Mouse (Mus musculus) forebrain, postnatal 0 days (tissue): ENCODE data around the gene Gm49325. TPM values are rescaled to one million over a fixed set of nuclear protein-coding genes. Genes with fewer than 3 reads are reported as not detected.

Source experiments
- ATAC-seq: fragments of 200-750 bp; cut with Nextera tagmentation; 2 replicates; pipeline ENCODE4 v1.8.0; 2017; ENCODE audit warnings: mild to moderate bottlenecking, moderate library complexity
- DNase-seq: peaks from one replicate; pipeline ENCODE4 v3.0.0-alpha.2; 2015
- H3K27ac ChIP-seq: fragments of 300-500 bp; sonication (generic); 2 replicates; pipeline ENCODE4 v1.5.1; 2014; ENCODE audit warnings: low read depth, mild to moderate bottlenecking, antibody characterized with exemption, low read length, moderate library complexity, mixed read lengths
- H3K27me3 ChIP-seq: fragments of 300-500 bp; sonication (generic); 2 replicates; pipeline ENCODE4 v1.6.1; 2014; ENCODE audit warnings: mild to moderate bottlenecking, low read length, mixed read lengths; ENCODE audit not compliant: insufficient read depth
- H3K36me3 ChIP-seq: fragments of 300-500 bp; sonication (generic); 2 replicates; pipeline ENCODE4 v1.6.1; 2014; ENCODE audit warnings: mild to moderate bottlenecking, moderate library complexity; ENCODE audit not compliant: insufficient read depth
- H3K4me1 ChIP-seq: fragments of 300-500 bp; sonication (generic); 2 replicates; pipeline ENCODE4 v1.6.1; 2014; ENCODE audit warnings: antibody characterized with exemption; ENCODE audit not compliant: insufficient read depth
- H3K4me2 ChIP-seq: fragments of 300-500 bp; sonication (generic); 2 replicates; pipeline ENCODE4 v1.6.1; 2014; ENCODE audit warnings: low read depth, mild to moderate bottlenecking, moderate library complexity
- H3K4me3 ChIP-seq: fragments of 300-500 bp; sonication (generic); 2 replicates; pipeline ENCODE4 v1.5.1; 2014; ENCODE audit warnings: low read depth, low read length, mixed read lengths
- H3K9ac ChIP-seq: fragments of 300-500 bp; sonication (generic); 2 replicates; pipeline ENCODE4 v1.6.1; 2014; ENCODE audit warnings: mild to moderate bottlenecking
- H3K9me3 ChIP-seq: fragments of 300-500 bp; sonication (generic); 2 replicates; pipeline ENCODE4 v1.6.1; 2016; ENCODE audit warnings: low read length
- CTCF ChIP-seq: sonication (generic); IDR thresholded peaks from 2 replicates; pipeline ENCODE4 v1.5.1; 2016; ENCODE audit warnings: antibody characterized with exemption, control low read depth, low read depth
- WGBS: fragments of 180-500 bp; shearing (Covaris S2); extraction: QIAGEN DNeasy Blood & Tissue Kit; methylation state at CpG from one replicate; pipeline ENCODE4 v1.1.7; 2014; 5-methylcytosine and 5-hydroxymethylcytosine counted together
- polyA plus RNA-seq: library from polyadenylated mRNA; unstranded; fragments of >200 nt; fragmentation: Nextera tagmentation; extraction: Ambion mirVana; gene quantifications from 2 replicates; pipeline ENCODE4 v1.2.1, GENCODE M21; 2015
- total RNA-seq: library from RNA; depleted of rRNA; stranded (reverse); fragments of >200 nt; gene quantifications from 2 replicates; pipeline ENCODE4 v1.2.3, GENCODE M21; 2014

Gm49325 gene
- total and polyA plus RNA-seq, 2 experiments from 2014 or later, result 27.7 TPM; not detected in 1

DNA sequence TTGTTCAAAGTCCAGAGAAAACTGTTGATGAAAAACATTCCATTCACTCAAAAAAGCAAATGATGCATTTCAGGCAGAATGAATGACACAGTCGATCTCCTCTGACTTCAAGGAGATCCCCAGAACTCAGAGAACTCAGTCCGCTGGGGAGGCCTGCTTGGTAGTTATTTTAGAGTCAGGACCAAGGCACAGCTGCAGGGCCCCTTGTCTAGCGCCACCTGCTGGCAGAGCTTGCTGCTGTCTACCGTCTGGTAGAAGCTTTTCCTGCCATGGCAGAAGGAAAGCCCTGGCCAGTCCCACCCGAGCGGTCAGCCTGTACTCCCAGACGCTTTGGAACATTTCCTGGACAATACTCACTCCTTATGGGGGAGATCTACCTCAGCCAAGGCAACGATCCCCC is 39.3 kb upstream of the Gm49325 start:
- H3K27me3 ChIP-seq, result no peaks in the 10 kb centered on the region
- 30% methylated on average over 8 of the region's 8 CpGs for WGBS
- H3K4me1 ChIP-seq, result no peaks in the 10 kb centered on the region
- ATAC-seq (no peak), DNase-seq (peak; percentile 35)
- no peak overlapping the region for H3K27ac ChIP-seq
- H3K9me3 ChIP-seq, result no peaks in the 10 kb centered on the region
- H3K36me3 ChIP-seq, result no peaks in the 10 kb centered on the region
- H3K9ac ChIP-seq, result no peak overlapping the region
- TF ChIP-seq CTCF, result peak; percentile 72
- no peak overlapping the region for H3K4me3 ChIP-seq
- no peak overlapping the region for H3K4me2 ChIP-seq

DNA sequence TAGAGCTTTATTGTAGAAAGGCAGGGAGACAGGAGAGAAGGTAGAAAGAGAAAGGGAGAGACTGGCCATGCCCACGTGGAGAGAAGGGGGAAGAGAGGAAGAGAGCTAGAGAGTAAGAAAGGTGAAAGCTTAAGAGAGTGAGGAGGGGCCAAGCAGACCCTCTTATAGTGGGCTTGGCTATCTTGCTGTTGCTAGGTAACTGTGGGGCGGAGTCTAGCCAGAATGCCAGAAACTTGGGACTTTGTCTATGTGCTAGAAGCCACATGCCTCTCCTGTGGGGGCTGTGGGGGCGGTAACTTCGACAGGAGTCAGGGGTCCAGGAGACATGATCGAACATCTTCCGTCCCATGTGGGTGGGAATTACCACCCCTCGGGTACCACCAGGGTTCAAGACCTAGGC is 36.5 kb upstream of the Gm49325 start:
- Histone ChIP-seq H3K9me3 (no peaks in the 10 kb centered on the region), H3K9ac (no peak overlapping the region), H3K4me1 (no peaks in the 10 kb centered on the region), H3K36me3 (no peaks in the 10 kb centered on the region), H3K4me3 (no peak overlapping the region), H3K27me3 (no peaks in the 10 kb centered on the region), H3K27ac (no peak overlapping the region), H3K4me2 (no peak overlapping the region)
- ATAC-seq (no peak), DNase-seq (no peak)
- TF ChIP-seq CTCF, result no peak
- 39% methylated on average over 7 of the region's 7 CpGs for WGBS

DNA sequence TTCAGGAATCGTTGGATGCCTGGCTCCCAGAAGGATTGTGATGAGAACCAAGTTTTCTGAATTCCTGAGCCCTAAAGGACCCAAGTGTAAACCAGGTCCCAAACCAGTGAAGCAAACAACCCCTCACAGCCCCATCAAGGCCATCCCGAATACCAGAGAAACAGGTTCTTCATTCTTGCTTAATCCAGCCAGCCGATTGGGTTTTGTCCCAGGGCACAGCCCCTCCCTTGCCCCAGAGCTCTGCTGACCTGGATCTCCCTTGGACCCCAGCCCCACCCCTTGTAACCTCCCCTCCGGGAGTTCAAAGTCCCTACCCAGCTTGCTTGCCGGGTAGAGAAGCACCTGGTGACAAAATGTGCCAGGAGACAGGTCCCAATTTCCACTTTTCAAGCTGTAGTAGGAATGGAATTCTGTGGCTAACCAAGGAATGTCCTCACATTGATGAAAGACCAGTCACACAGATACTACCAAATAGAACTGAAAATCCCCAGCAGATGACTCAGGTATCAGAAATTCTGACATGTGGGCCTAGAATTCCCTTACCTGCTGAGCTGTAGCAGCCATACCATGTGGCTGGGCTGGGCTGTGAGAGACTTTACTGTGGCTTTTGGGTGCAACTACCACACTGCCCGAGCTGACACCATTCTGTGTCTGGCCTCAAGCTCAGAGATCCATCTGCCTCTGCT is 35.9 kb upstream of the Gm49325 start:
- Histone ChIP-seq H3K27me3 (no peaks in the 10 kb centered on the region), H3K36me3 (no peaks in the 10 kb centered on the region), H3K9me3 (no peaks in the 10 kb centered on the region), H3K4me1 (no peaks in the 10 kb centered on the region), H3K4me3 (no peak overlapping the region), H3K27ac (no peak overlapping the region), H3K9ac (no peak overlapping the region), H3K4me2 (no peak overlapping the region)
- no peak for ATAC-seq
- DNase-seq, result no peak
- 68% methylated on average over 6 of the region's 6 CpGs for WGBS
- TF ChIP-seq CTCF, result no peak

DNA sequence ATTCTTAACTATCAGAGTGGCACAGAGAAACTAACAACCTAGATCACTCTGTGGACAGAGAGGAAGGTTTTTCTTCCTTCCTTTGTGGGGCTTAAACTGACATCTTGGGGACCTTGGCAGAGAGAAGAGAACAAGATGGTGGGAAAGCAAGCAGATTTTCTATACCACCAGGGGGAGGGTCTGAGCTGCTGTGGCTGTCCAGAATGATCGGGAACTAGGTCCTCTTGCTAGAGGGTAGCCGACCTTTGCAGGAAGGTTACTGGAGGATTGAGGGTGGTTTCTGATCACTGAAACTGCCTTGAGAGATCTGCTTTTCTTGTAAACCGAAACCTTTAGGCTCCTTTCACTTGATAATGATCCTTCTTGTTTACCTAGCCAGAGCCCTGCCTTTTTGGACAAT is 33.8 kb upstream of the Gm49325 start:
- ATAC-seq, result no peak
- H3K9ac ChIP-seq, result no peak overlapping the region
- no peak overlapping the region for H3K4me3 ChIP-seq
- H3K27me3 ChIP-seq, result no peaks in the 10 kb centered on the region
- no peak overlapping the region for H3K27ac ChIP-seq
- no peaks in the 10 kb centered on the region for H3K36me3 ChIP-seq
- no peaks in the 10 kb centered on the region for H3K9me3 ChIP-seq
- H3K4me2 ChIP-seq, result no peak overlapping the region
- TF ChIP-seq CTCF, result no peak
- DNase-seq, result no peak
- H3K4me1 ChIP-seq, result no peaks in the 10 kb centered on the region
- 49% methylated on average over 3 of the region's 3 CpGs for WGBS

DNA sequence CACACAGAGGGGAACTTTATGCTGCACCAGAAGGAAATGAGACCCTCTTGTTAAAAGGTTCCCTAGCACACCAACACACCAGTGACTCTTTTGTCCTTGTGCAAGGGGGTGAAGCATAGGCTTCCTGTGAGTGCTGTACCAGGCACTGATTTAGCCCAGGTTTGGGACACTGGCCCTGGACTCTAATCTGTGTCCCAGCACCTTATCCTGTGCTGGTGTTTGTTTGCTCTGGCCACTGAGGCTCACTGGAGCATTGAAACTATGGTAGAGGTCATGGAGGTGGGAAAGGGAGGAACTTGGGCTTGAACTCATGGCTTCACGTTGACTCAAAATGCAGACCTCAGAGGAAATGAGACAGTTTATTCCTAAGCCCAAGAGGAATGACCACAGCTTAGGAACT is 32.8 kb upstream of the Gm49325 start:
- H3K27ac ChIP-seq, result no peak overlapping the region
- DNase-seq (no peak), ATAC-seq (no peak)
- no peak overlapping the region for H3K4me2 ChIP-seq
- TF ChIP-seq CTCF, result no peak
- no peaks in the 10 kb centered on the region for H3K36me3 ChIP-seq
- no peaks in the 10 kb centered on the region for H3K9me3 ChIP-seq
- H3K9ac ChIP-seq, result no peak overlapping the region
- no peak overlapping the region for H3K4me3 ChIP-seq
- no peaks in the 10 kb centered on the region for H3K4me1 ChIP-seq
- WGBS, result 82% methylated on average over 1 of the region's 1 CpGs
- no peaks in the 10 kb centered on the region for H3K27me3 ChIP-seq

DNA sequence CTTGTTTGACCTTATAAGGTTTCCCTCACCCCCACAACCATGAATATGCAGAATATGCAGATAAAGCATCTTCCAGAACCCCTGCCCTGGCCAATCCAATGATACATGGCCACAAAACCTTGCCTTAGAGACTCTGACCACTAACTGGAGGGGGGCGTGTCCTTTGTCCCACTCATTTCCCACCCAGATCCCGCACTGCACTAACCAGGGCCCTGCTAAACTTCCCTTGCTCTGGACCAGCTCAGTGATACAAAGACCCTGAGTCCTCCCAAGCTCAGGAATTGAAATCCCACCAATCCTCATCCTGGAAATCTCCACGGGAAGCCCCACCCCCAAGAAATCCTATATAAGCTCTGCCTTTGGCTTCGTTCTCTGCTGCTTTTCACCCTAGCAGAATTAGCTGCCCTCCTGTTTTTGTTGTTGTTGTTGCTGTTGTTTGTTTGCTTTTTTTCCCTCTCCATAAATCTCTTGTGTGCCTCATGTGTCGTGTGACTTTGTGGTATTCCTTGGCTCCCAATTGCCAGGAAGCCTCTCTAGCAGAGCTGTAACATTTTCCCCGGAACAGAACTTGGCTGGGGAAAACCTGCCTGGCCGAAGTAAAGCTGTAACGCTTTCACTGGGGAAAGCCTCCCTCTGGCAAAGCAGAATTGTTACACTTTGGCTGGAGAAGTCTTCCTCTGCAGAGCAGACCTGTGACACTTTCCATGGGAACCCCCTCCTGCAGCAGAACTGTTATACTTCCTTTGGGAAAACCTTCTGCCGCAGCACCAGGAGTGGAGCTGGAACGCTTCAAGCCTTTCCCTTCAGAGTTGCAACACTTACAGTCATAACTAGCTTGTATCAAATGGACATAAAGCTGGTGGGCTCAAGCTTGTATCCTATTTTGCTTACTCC is 25.7 kb upstream of the Gm49325 start:
- Histone ChIP-seq H3K27me3 (no peaks in the 10 kb centered on the region), H3K4me2 (no peak overlapping the region), H3K27ac (no peak overlapping the region), H3K36me3 (no peaks in the 10 kb centered on the region), H3K9me3 (no peaks in the 10 kb centered on the region), H3K4me1 (peaks cover 14% of the 10 kb centered on the region), H3K4me3 (no peak overlapping the region), H3K9ac (no peak overlapping the region)
- TF ChIP-seq CTCF, result no peak
- 68% methylated on average over 10 of the region's 10 CpGs for WGBS
- DNase-seq (no peak), ATAC-seq (no peak)

DNA sequence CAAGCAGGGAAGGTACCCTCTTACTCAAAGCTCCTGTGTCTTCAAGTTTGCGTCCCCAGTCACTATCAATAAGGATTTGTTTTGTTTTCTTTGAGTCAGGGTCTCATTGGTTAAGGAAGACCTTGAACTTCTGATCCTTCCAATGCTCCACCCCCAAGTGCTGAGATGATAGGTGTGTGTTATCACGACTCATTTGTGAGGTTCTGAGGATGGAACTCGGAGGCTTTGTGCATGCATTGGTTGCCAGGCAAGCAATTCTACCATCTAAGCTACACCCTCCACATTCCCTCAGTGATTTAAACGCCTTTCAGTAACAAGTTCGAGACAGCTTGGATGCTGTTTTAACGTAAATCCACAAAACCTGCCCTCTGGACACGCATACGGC is 25.0 kb upstream of the Gm49325 start:
- Histone ChIP-seq H3K4me2 (peak overlapping the region; percentile 79), H3K27me3 (no peaks in the 10 kb centered on the region), H3K9me3 (no peaks in the 10 kb centered on the region), H3K9ac (peak overlapping the region; percentile 85), H3K27ac (peak overlapping the region; percentile 87), H3K4me3 (peak overlapping the region; percentile 72), H3K36me3 (no peaks in the 10 kb centered on the region), H3K4me1 (peaks cover 14% of the 10 kb centered on the region)
- 6% methylated on average over 8 of the region's 8 CpGs for WGBS
- DNase-seq, result no peak
- peak; percentile 34 for ATAC-seq
- no peak for TF ChIP-seq CTCF
